Mouse (Mus musculus): ENCODE measurements around the gene Cfap99. TPM values are rescaled to one million over a fixed set of nuclear protein-coding genes. Genes with fewer than 3 reads are reported as not detected.

Cfap99 gene
- polyA plus RNA-seq, 1 experiment from 2014 or later = not detected

DNA sequence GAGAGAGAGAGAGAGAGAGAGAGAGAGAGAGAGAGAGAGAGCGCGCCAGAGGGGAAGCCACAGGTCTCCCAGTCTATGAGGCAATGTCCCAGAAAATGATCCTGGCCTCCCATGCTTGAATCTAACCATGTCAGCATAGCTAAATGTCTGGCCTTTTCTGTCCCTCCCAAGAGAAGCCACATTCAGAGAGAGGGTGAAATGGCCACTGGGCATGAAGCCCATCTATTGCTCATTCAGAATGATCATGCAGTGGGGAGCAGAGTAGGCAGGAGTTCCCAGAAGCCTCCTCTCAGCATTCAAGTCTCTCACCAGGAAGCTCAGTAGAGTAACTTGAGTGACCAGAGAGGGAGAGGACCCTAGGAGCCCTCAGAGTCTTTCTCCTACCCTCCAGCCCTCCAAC lies 6.7 kb downstream of the Cfap99 start:
- Histone ChIP-seq H3K27me3 (ENCODE audit: control insufficient read depth, insufficient read depth, low read length) (no peaks in the 10 kb centered on the region), H3K9ac (ENCODE audit: low read length) (no peak overlapping the region), H3K27ac (ENCODE audit: low read depth, low read length) (no peak overlapping the region), H3K9me3 (ENCODE audit: control insufficient read depth, low read length) (no peaks in the 10 kb centered on the region), H3K4me2 (ENCODE audit: low read depth) (no peak overlapping the region), H3K4me3 (ENCODE audit: low read depth, low read length) (no peak overlapping the region), H3K4me1 (ENCODE audit: control insufficient read depth, insufficient read depth, low read length) (no peaks in the 10 kb centered on the region), H3K36me3 (ENCODE audit: control insufficient read depth, insufficient read depth, low read length) (no peaks in the 10 kb centered on the region)
- ATAC-seq (ENCODE audit: insufficient read depth, low FRiP score, low TSS enrichment) (no peak), DNase-seq (ENCODE audit: low spot score) (no peak)
- WGBS = 86% methylated on average over 2 of the region's 2 CpGs

DNA sequence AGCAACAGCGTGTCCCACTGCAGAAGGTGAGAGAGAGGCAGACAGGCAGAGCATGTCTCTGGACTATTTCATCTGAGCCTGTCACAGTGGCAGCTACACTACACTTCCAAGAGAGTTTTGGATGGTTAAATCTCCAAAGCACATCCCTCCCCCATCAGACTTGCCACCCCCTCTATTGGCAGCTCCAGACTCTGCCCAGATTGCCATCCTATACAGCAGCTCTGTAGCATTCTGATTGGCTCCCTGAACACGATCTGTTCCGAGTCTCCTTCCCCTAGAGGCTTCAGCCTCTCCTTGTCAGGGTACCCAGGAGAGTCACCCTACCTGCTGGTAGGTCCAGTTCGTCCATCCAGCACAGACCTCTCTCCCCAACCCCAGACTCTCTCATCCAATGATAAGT lies 9.7 kb downstream of the Cfap99 start:
- no peak overlapping the region for H3K27ac ChIP-seq (ENCODE audit: low read depth, low read length)
- ATAC-seq (ENCODE audit: insufficient read depth, low FRiP score, low TSS enrichment) (no peak), DNase-seq (ENCODE audit: low spot score) (no peak)
- no peaks in the 10 kb centered on the region for H3K4me1 ChIP-seq (ENCODE audit: control insufficient read depth, insufficient read depth, low read length)
- H3K27me3 ChIP-seq (ENCODE audit: control insufficient read depth, insufficient read depth, low read length) = no peaks in the 10 kb centered on the region
- no peaks in the 10 kb centered on the region for H3K9me3 ChIP-seq (ENCODE audit: control insufficient read depth, low read length)
- H3K4me3 ChIP-seq (ENCODE audit: low read depth, low read length) = no peak overlapping the region
- H3K9ac ChIP-seq (ENCODE audit: low read length) = no peak overlapping the region
- no peaks in the 10 kb centered on the region for H3K36me3 ChIP-seq (ENCODE audit: control insufficient read depth, insufficient read depth, low read length)
- 48% methylated on average over 4 of the region's 4 CpGs for WGBS
- no peak overlapping the region for H3K4me2 ChIP-seq (ENCODE audit: low read depth)

GRCm38 (mm10) chr5:34298937-34299535 lies 10.6 kb downstream of the Cfap99 start:
- ATAC-seq (ENCODE audit: insufficient read depth, low FRiP score, low TSS enrichment) = no peak
- no peak for DNase-seq (ENCODE audit: low spot score)
- Histone ChIP-seq H3K27me3 (ENCODE audit: control insufficient read depth, insufficient read depth, low read length) (no peaks in the 10 kb centered on the region), H3K4me1 (ENCODE audit: control insufficient read depth, insufficient read depth, low read length) (no peaks in the 10 kb centered on the region), H3K27ac (ENCODE audit: low read depth, low read length) (no peak overlapping the region), H3K4me3 (ENCODE audit: low read depth, low read length) (no peak overlapping the region), H3K9me3 (ENCODE audit: control insufficient read depth, low read length) (no peaks in the 10 kb centered on the region), H3K4me2 (ENCODE audit: low read depth) (no peak overlapping the region), H3K36me3 (ENCODE audit: control insufficient read depth, insufficient read depth, low read length) (no peaks in the 10 kb centered on the region), H3K9ac (ENCODE audit: low read length) (no peak overlapping the region)
- WGBS = 82% methylated on average over 10 of the region's 10 CpGs

- no peaks in the 10 kb centered on the region for H3K4me1 ChIP-seq (ENCODE audit: control insufficient read depth, insufficient read depth, low read length)
Measured at GRCm38 (mm10) chr5:34302377-34302776, 14.0 kb downstream of the Cfap99 start.

GRCm38 (mm10) chr5:34309016-34309415 lies 20.6 kb downstream of the Cfap99 start:
- Histone ChIP-seq H3K36me3 (ENCODE audit: control insufficient read depth, insufficient read depth, low read length) (no peaks in the 10 kb centered on the region), H3K9ac (ENCODE audit: low read length) (no peak overlapping the region), H3K4me3 (ENCODE audit: low read depth, low read length) (no peak overlapping the region), H3K4me2 (ENCODE audit: low read depth) (no peak overlapping the region), H3K4me1 (ENCODE audit: control insufficient read depth, insufficient read depth, low read length) (no peaks in the 10 kb centered on the region), H3K27ac (ENCODE audit: low read depth, low read length) (no peak overlapping the region), H3K27me3 (ENCODE audit: control insufficient read depth, insufficient read depth, low read length) (no peaks in the 10 kb centered on the region), H3K9me3 (ENCODE audit: control insufficient read depth, low read length) (no peaks in the 10 kb centered on the region)
- DNase-seq (ENCODE audit: low spot score) (no peak), ATAC-seq (ENCODE audit: insufficient read depth, low FRiP score, low TSS enrichment) (no peak)
- WGBS = 92% methylated on average over 3 of the region's 3 CpGs

More at GRCm38 (mm10) chr5:34302377-34302776, 14.0 kb downstream of the Cfap99 start:
- H3K27ac ChIP-seq (ENCODE audit: low read depth, low read length) = no peak overlapping the region
- DNase-seq (ENCODE audit: low spot score) (no peak), ATAC-seq (ENCODE audit: insufficient read depth, low FRiP score, low TSS enrichment) (no peak)
- H3K9ac ChIP-seq (ENCODE audit: low read length) = no peak overlapping the region
- 87% methylated on average over 7 of the region's 7 CpGs for WGBS
- H3K4me2 ChIP-seq (ENCODE audit: low read depth) = no peak overlapping the region
- H3K4me3 ChIP-seq (ENCODE audit: low read depth, low read length) = no peak overlapping the region
- H3K36me3 ChIP-seq (ENCODE audit: control insufficient read depth, insufficient read depth, low read length) = no peaks in the 10 kb centered on the region
- no peaks in the 10 kb centered on the region for H3K9me3 ChIP-seq (ENCODE audit: control insufficient read depth, low read length)
- no peaks in the 10 kb centered on the region for H3K27me3 ChIP-seq (ENCODE audit: control insufficient read depth, insufficient read depth, low read length)

DNA sequence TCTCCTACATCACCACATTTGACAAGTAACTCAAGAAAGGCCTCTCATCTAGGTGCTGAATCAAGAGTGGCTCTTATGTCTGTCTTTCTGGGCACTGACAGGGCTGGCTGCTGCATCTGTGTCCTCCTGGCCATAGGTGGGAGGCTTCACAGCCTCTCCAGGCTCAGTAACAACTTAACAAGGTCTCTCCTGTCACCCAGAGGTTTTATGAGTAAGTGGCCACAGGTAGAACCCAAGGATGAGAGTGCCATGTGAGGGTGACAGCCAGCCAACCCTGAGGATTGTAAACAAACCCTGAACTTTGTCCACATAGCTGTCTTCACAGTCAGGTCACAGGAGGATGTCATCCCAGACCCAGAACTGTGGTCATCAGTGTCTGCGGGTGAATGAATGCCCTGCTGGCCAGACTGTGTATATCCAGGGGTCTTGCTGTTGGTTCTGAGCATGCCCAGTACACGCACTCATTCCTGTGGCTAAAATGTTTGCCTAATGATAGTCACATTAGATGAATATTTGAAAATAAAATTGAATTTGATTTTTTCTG lies 31.2 kb downstream of the Cfap99 start:
- Histone ChIP-seq H3K4me3 (ENCODE audit: low read depth, low read length) (no peak overlapping the region), H3K9me3 (ENCODE audit: control insufficient read depth, low read length) (no peaks in the 10 kb centered on the region), H3K36me3 (ENCODE audit: control insufficient read depth, insufficient read depth, low read length) (no peaks in the 10 kb centered on the region), H3K4me1 (ENCODE audit: control insufficient read depth, insufficient read depth, low read length) (no peaks in the 10 kb centered on the region), H3K4me2 (ENCODE audit: low read depth) (no peak overlapping the region), H3K27me3 (ENCODE audit: control insufficient read depth, insufficient read depth, low read length) (no peaks in the 10 kb centered on the region), H3K27ac (ENCODE audit: low read depth, low read length) (no peak overlapping the region), H3K9ac (ENCODE audit: low read length) (no peak overlapping the region)
- DNase-seq (ENCODE audit: low spot score) (no peak), ATAC-seq (ENCODE audit: insufficient read depth, low FRiP score, low TSS enrichment) (no peak)
- 66% methylated on average over 2 of the region's 2 CpGs for whole genome bisulfite sequencing

DNA sequence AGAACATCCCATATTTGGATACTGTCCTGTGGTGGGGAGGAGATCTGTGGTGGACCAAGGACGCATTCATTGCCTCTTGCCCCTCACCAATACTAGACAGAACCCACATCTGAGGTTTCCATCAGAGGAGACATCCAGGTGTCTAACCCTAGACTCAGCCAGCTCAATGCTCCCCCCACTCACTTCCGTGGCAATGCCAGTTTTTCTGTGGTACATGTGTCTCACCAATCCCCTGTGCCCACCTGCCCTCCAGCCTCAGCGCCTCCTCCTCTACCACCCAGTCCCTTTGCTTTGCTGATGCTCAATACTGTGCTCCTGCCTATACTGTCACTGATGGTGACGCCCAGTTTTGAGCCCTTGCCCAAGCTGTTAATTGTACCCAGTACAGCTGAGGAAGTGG lies 32.8 kb downstream of the Cfap99 start:
- no peak overlapping the region for H3K4me3 ChIP-seq (ENCODE audit: low read depth, low read length)
- H3K4me2 ChIP-seq (ENCODE audit: low read depth) = no peak overlapping the region
- H3K9me3 ChIP-seq (ENCODE audit: control insufficient read depth, low read length) = no peaks in the 10 kb centered on the region
- H3K4me1 ChIP-seq (ENCODE audit: control insufficient read depth, insufficient read depth, low read length) = peaks cover under 1% of the 10 kb centered on the region; the same call in 1 of the 2 replicates
- DNase-seq (ENCODE audit: low spot score) = no peak
- H3K36me3 ChIP-seq (ENCODE audit: control insufficient read depth, insufficient read depth, low read length) = no peaks in the 10 kb centered on the region
- no peak for ATAC-seq (ENCODE audit: insufficient read depth, low FRiP score, low TSS enrichment)
- no peak overlapping the region for H3K9ac ChIP-seq (ENCODE audit: low read length)
- WGBS = 86% methylated on average over 4 of the region's 4 CpGs
- H3K27ac ChIP-seq (ENCODE audit: low read depth, low read length) = no peak overlapping the region
- H3K27me3 ChIP-seq (ENCODE audit: control insufficient read depth, insufficient read depth, low read length) = no peaks in the 10 kb centered on the region

- H3K9me3 ChIP-seq (ENCODE audit: control insufficient read depth, low read length) = no peaks in the 10 kb centered on the region
- ATAC-seq (ENCODE audit: insufficient read depth, low FRiP score, low TSS enrichment) (no peak), DNase-seq (ENCODE audit: low spot score) (no peak)
- peaks cover 7% of the 10 kb centered on the region; the same call in 1 of the 2 replicates for H3K4me1 ChIP-seq (ENCODE audit: control insufficient read depth, insufficient read depth, low read length)
- no peaks in the 10 kb centered on the region for H3K27me3 ChIP-seq (ENCODE audit: control insufficient read depth, insufficient read depth, low read length)
- H3K27ac ChIP-seq (ENCODE audit: low read depth, low read length) = no peak overlapping the region
- no peak overlapping the region for H3K4me2 ChIP-seq (ENCODE audit: low read depth)
- H3K36me3 ChIP-seq (ENCODE audit: control insufficient read depth, insufficient read depth, low read length) = no peaks in the 10 kb centered on the region
- no peak overlapping the region for H3K9ac ChIP-seq (ENCODE audit: low read length)
- H3K4me3 ChIP-seq (ENCODE audit: low read depth, low read length) = no peak overlapping the region
Measured at GRCm38 (mm10) chr5:34325286-34325685, 36.9 kb downstream of the Cfap99 start.

DNA sequence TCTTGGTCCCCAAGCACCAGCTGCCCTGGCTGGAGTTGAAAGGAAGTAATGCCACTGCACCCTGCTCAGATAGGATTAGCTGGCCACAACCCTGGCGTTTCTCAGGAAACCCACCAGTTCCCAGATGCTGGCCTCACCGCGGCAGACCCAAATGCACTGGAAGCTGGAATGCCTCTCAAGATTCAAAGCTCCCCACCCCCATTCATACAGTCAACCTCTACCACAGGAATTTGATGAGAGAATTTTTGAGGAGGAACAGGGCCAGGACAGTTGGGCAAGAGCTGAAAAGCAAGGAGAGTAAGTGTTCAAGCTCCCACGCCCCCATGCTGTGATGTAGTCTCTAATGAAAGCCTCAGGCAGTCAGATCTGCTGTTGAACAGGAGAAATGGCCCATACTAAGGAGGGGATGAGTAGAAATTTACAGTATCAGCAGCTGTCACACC lies 37.9 kb downstream of the Cfap99 start:
- H3K36me3 ChIP-seq (ENCODE audit: control insufficient read depth, insufficient read depth, low read length) = no peaks in the 10 kb centered on the region
- no peak overlapping the region for H3K27ac ChIP-seq (ENCODE audit: low read depth, low read length)
- no peaks in the 10 kb centered on the region for H3K27me3 ChIP-seq (ENCODE audit: control insufficient read depth, insufficient read depth, low read length)
- DNase-seq (ENCODE audit: low spot score) = peak; percentile 15
- ATAC-seq (ENCODE audit: insufficient read depth, low FRiP score, low TSS enrichment) = no peak
- 35% methylated on average over 4 of the region's 4 CpGs for WGBS
- H3K4me2 ChIP-seq (ENCODE audit: low read depth) = peak overlapping the region; percentile 46; the same call in 1 of the 2 replicates
- H3K4me3 ChIP-seq (ENCODE audit: low read depth, low read length) = no peak overlapping the region
- H3K4me1 ChIP-seq (ENCODE audit: control insufficient read depth, insufficient read depth, low read length) = peaks cover 7% of the 10 kb centered on the region; the same call in 1 of the 2 replicates
- no peak overlapping the region for H3K9ac ChIP-seq (ENCODE audit: low read length)
- H3K9me3 ChIP-seq (ENCODE audit: control insufficient read depth, low read length) = no peaks in the 10 kb centered on the region
